Mouse (Mus musculus) adipocyte (in vitro differentiated cells): ENCODE data around the gene Taf6.

ENCODE experiments used
- DNase-seq: peaks from one replicate; pipeline ENCODE4 v3.0.0-alpha.2; 2016; ENCODE audit warnings: low spot score

The Taf6 gene

DNA sequence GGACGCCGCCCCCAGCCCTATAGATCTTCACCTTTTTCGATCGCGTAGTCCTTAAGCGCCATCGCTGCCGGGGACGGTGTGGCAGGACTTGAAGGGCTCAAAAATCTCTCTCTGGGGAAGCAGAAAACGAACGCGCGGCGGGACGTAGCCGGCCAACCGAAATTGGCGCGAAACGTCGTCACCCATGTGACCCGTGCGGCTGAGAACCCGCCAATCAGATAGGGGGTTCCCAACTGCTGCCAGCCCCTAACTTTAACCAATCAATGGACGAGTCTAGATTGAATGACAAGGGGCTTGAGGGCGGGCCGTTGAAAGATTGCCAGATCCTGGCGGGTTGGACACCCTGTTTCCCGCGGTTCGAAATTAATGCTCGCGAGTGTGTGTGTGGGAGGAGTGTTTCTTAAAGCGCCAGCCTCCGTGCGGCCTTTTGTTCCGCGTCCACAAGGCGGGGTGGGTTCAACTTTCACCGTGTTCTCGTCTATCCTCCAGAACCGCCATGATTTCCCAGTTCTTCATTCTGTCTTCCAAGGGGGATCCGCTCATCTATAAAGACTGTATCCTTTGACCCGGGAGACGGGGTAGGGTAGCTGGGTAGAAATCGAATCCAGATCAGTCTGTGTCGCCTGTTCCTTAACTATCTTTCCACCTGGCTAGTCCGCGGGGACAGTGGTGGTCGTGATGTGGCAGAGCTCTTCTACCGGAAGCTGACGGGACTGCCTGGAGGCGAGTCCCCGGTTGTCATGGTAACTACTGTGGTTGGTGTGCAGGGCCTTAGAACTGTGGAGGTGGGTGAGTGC is 15.4 kb downstream of the Taf6 start, which contains the start of the genes Ap4m1 and Mcm7:
Gene Ap4m1 (plus strand): TSS at position 308 of the 797 bp plus-strand sequence.
Gene Mcm7 (minus strand): TSS at position 728 of the 797 bp plus-strand sequence.
- peak; percentile 100 for DNase-seq

DNA sequence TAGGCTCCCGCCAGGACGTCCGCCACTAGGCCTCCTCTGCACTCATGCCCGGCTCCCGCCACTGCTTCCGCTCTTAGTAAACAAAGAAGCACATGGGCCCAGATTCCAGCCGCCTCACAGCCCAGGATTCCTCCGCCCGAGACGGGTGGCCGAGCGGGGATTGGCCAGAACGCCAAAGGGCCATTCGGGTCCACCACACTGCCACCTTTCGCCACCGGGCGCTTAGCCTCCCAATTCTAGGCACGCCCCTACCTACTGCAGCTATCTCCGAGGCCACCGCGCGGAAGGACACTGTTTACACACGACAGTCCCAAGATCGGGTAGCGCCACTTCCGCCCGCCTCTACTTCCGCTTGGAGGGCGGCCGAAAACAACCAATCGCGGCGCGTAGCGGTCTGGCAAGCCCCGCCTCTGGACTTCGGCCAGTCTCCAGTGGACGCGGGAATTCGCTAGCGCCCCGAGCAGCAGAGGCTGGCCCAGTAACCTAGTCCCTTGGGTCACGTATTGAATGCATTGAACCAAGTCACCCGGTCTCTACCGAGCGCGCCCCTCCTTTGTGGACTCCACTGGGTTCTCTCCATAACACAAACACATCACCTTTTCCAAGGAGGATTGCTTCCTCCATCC is 16.2 kb downstream of the Taf6 start:
- peak; percentile 99 for DNase-seq

DNA sequence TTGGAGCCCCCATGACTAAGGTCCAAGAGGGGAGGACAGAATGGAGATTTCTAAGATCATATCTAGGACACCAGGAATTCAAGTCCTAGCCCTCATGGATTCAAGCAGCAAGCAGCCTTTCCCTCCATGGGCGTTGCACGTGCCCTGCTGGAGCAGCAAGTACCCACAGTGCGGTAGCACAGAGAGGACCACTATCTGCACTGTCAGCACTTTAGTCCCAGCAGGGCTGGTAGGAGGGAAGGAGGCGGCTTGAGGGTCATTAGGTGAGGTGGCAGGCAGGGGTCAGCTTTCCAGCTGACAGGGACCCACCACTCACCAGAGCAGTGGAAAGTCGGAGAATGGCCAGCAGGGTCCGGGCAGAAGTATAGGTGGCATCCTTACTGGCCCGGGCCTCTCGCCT is 21.7 kb downstream of the Taf6 start:
- DNase-seq: no peak

DNA sequence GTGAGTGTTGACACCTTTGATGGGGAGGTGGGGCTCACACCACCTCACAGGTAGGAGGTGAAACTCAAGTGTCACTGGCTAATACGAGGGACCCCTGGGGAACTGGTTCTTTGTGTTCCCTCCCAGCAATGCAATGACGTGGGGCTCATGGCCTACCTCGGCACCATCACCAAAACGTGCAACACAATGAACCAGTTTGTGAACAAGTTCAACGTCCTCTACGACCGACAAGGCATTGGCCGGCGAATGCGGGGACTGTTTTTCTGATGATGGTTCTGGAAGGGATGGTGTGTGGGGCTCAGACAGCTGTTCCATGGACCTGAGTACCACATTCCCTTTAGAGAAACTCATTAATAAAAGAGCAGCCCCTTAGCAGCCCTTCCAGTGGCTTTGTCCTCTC is 23.6 kb downstream of the Taf6 start:
- no peak for DNase-seq

DNA sequence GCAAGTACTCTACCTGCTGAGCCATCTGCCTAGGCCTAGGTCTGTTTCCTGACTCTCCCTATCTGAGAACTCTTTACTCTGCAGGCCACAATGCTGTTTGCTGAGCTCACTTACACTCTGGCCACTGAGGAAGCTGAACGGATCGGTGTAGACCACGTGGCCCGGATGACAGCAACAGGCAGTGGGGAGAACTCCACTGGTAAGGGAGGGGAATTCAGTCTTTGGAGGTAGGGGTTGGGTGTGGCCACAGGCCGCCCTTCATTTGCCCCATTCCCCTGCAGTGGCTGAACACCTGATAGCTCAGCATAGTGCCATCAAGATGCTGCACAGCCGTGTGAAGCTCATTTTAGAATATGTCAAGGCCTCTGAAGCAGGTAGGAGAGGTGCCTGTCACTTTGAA is 24.2 kb downstream of the Taf6 start:
- DNase-seq: no peak

DNA sequence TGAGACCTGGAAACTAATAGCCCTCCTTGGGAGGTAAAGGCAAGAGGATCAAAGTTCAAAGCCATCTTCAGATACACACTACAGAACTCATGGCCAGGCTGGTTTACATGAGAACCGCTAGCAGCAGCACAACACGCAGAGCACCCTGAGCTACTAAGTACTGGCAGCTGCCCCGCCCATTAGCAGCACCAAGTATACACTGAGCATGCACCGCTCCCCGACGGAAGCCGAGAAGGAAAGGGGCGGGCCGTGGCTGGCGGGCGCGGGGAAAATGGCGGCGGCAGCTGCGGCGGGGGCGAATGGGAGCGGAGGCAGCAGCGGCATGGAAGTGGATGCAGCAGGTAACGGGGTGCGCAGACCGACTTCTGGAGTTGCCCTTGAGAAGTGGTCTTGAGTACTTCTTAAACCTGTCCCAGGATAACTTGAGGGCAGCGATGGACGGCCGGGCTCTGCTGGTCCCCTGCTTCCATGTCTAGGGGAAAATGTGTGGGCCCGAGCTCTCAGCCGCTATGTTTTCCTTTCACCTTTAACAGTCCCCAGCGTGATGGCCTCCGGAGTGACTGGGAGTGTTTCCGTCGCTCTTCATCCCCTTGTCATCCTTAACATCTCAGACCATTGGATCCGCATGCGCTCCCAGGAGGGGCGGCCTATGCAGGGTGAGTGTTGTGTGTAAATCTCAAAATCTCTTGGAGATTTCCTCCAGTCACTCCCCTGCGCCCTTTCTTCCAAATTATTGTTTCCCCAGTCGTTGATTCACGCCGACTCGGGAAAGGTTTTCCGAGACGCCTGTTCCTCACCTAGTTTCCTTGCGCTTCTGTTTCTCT is 26.2 kb downstream of the Taf6 start, which contains the start of gene Cops6:
Gene Cops6 (plus strand): TSS at position 230 of the 824 bp plus-strand sequence.
- DNase-seq: peak; percentile 96

DNA sequence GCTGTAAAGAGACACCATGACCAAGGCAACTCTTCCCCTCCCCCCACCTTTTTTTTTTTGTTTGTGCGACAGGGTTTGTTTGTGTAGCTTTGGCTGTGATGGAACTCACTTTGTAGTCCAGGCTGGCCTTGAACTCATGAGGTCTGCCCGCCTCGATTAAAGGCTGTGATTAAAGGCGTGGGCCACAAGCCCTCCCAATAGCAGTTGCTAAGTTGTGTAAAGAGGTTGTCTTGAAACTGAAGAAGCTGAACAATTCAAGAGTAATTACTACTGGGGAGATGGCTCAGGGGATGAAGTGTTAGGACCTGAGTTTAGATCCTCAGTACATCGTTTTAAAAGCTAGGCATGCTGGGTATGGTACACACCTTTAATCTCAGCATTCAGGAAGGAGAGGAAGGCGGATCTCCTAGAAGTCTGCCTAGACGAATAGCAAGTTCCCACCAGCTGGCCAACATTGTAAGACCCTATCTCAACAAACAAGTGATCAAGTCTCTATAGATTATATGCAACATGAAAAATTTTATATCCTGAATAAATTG is 27.0 kb downstream of the Taf6 start:
- no peak for DNase-seq

DNA sequence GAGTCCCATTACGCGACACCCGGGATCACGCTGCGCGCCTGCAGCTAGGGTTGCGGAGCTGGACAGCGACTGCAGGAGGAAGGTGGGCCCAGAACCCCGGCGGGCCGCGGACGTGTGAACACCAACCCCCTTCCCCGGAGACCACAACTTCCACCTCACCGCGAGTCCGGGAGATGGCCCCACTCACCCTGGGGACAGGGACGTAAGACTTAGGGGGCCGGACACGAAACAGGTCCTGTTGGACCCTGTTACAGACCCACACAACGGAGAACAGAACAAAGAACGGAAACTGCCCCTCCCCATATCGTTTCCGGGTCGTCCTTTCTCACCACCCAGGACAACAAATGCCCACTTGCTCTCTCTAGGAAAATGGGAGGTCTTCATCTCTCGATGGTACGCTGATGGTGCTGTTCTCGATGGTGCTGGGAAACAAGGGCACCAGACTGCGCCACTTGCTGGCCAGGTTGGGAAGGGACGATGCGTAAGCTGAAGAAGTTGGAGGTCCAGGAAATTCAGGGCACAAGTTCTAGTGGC is 31.7 kb downstream of the Taf6 start, which contains the start of gene Zfp113:
Gene Zfp113 (minus strand): TSS at position 302 of the 534 bp plus-strand sequence.
- peak; percentile 98 for DNase-seq

DNA sequence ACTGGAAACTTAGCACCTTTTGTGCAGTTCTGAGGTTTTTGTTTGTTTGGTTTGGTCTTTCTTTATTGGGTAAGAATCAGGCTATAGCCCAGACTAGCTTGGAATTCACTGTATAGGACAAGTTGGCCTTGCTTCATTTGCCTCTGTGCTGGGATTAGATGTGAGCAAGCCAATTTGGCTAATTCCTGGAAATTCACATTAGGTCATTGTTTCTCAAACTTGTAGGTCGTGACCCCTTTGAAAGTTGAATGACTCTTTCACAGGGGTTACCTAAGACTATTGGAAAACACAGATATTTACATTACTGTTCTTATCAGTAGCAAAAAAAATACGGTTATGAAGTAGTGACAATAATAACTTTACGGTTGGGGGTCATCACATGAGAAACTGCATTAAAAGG is 32.9 kb downstream of the Taf6 start:
- DNase-seq: no peak

DNA sequence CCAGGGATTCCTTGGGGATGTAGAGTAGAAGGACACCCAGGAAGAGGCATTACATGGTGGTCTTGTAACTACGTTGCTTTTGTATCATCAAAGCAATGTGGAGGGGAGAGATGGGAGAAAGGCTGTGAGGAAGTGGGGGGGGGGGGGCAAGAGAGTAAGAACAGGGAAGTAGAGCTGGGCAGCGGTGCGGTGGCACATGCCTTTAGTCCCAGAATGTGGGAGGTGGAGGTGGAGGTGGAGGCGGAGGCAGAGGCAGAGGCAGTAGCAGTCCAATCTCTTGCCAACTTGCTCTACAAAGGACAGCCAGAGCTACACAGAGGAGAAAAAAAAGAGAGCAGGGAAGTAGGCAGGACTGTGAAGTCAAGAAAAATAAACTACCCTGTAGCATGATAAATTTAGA is 48.7 kb downstream of the Taf6 start:
- DNase-seq: no peak

DNA sequence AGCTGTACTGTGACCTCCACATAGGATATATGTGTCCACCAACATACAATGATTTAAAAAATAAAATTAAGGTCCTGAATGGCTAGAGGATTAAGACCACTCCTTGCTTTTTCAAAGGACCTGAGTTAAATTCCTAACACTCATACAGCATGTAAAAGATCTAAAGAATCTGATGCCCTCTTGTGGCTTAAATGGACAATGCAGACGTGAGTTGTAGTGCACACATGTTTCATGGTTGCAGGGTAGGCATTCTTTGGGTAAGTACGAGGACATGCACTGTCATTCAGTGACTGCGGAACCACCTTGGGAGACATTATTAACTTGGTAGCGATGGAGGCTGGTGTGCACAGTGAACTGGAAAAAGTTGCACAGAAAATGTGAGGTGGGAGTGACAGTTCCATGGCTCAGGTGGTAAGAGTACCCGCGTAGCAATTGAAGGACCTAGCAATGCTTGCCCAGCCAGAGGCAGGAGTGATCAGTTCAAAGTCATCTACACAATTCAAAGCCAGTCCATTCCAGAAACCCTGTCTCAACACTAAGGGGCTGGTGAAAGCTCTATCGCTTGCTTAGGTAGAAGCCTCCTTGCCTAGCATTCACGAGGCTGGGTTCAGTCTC is 49.2 kb downstream of the Taf6 start:
- DNase-seq: peak; percentile 75

DNA sequence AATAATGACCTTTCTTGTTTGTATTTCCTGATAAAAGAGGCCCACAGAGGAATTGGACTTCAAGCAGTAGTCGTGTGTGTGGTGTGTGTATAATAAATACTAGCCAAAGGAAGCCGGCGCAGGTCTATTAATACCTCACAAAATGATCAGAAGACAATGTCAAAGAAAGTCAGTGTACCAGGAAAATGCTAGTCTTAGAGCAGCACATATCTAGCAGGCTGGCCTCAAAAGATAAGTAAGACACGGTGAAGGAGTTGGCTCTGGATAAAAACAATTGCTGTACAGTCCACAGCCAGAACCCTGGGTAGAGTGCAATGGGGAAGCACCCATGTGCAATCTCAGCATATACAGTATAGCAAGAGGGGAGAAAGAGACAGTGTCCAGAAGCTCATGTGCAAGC is 50.0 kb downstream of the Taf6 start:
- no peak for DNase-seq

DNA sequence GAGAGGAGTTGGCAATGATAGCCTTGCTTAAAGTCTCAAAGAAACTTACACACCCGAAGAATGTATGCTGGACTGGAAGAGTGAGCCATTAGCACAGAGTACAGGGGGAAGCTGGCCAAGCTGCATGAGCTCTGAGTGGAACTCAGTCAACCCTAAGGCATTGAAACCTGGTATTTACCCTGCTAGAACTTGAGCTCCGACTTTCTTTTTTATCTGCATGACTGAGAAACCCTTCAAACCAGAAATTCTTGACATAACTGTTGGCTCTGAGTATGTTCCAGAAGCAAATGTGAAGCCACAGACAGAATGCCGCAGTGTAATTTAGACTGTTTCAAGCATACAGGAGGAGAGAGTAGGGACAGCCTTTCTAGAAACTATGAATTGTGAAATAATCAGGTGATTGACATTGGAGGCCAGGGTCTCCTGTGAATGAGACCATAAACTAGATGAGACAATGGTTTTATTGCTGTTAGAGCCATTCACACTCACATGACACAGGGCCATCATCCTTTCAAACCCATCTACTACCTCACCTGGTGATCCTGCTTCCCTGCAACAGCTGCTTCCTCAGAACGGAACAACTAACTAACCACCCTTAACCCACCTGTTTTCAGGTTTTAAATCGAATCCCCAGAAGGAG is 54.7 kb downstream of the Taf6 start:
- no peak for DNase-seq
